Mouse (Mus musculus) hematopoietic stem cell, adult 5-6 weeks (primary cell): ENCODE data around the gene Slmap. TPM values are rescaled to one million over a fixed set of nuclear protein-coding genes. Genes with fewer than 3 reads are reported as not detected.
"Not testable (repeated sequence)": the region's sequence is repeated elsewhere in the genome, so short reads cannot be mapped to it uniquely, and the experiment has no call there.

Experiments
- ATAC-seq, 2 experiments: fragments of 125-278 bp in 1 of 2; replicated peaks in 1 of 2; 2 replicates each; pipeline ENCODE4 v1.8.0; 2016 to 2017; ENCODE audit warnings: inconsistent platforms in 2 of 2, mild to moderate bottlenecking in 2 of 2, moderate number of reproducible peaks in 2 of 2, low read depth in 1 of 2, moderate TSS enrichment in 1 of 2; ENCODE audit not compliant: low FRiP score in 2 of 2, poor library complexity in 2 of 2, severe bottlenecking in 2 of 2, insufficient read depth in 1 of 2, low TSS enrichment in 1 of 2
- total RNA-seq: library from RNA; stranded (forward); fragments of 172-1452, 232-1000 nt; gene quantifications from 2 replicates; pipeline ENCODE4 v1.2.3, GENCODE M21; 2017

The Slmap gene
- total RNA-seq, 1 experiment from 2014 or later = 63.6 TPM

DNA sequence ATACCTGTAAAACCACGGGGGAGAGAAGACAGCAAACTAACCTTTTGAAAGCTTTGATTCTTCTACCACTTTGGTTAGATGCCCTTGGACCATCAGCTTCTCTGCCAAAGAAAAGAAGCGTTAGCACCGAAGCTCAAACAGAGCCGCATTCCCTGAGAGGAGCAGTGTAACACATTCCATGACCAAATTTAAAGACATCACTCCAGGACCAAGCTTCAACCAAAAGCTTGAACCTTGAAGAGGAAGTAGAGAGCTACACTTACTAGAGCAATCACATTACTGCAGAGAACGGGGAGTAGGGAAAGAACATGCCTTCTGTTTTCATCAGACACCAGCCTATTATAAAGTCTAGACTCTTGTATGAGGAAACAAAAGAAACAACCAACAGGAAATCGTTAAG lies 92.2 kb downstream of the Slmap start:
- no peak for ATAC-seq

- ATAC-seq = no peak
Observed at GRCm38 (mm10) chr14:26441041-26441812, 93.5 kb downstream of the Slmap start.

GRCm38 (mm10) chr14:26439996-26440395 lies 94.7 kb downstream of the Slmap start:
- no peak for ATAC-seq

DNA sequence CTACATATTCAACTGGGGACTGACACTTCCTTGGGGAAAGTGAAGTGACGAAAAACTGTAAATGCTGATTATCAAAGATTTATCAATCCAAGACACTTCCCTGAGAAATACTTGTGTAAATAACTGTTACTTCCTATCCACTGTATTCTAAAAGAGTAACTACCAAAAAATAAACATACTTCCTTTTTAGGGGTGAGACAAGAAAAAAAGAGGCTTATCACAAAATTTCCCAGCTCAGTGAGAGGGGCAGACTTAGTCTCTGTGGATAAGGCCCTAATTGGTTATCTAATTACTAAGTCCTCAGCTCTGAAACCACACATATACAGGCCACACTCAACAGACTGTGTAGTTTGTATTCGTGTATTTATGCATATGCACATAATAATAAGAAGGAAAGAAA lies 97.0 kb downstream of the Slmap start:
- ATAC-seq = no peak

- no peak for ATAC-seq
Observed at GRCm38 (mm10) chr14:26436304-26436703, 98.4 kb downstream of the Slmap start.

GRCm38 (mm10) chr14:26432320-26432719 lies 102.4 kb downstream of the Slmap start:
- ATAC-seq = no peak

GRCm38 (mm10) chr14:26431919-26432318 lies 102.8 kb downstream of the Slmap start:
- no peak for ATAC-seq

DNA sequence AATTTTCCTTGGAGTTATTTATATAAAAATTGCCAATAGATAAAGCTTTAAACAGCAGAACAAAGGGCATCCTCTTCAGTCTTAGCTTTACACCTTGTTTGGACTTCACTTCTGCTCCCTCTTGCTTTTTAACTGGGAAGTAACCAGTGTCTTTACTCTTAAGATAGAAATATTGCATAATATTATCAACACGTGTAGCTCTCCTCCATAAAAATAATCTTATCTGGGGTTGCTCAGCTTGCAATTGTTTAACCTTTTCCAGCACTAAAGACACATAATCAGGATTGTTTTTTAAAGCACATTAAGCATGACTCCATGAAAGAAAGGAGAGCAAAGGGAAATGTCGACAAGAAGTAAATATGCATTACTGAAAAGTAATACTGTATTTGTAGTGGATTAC lies 114.5 kb downstream of the Slmap start:
- no peak for ATAC-seq

DNA sequence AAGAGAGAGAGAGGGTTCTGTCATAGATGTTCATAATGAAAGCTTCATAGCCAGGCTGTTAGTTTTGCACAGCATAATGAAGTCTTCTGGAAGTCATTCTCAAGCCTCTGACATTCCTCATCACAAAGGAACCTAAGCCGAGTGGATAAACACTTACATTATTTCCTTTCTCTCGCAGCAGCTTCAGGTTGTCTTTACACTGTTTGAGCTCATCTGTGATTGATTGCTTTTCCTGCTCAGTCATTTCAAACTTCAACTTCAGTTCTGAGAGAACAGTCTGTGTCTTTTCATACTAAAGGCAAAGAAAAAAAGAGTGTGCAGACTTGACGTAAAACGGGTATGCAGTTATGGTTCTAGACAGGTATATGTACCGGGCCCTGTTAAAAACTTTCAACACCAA lies 116.8 kb downstream of the Slmap start:
- ATAC-seq = no peak

DNA sequence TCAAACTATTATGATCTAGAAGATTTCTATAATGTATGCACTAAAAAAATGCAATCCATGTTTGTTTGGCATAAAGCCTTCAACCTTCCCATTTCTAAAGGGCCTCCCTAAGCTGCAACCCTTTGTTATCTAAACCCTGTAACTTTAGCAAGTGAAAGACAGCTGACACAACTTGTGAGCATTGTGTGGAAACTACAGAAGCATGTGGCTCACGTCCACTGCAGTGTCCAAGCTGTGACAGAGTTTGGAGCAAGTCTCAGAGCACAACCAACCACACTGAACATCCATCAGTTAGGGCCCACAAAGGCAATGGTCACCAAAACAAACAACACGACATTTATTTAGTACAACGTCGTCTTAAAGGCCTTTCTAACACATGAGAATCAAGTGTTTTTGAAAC lies 117.6 kb downstream of the Slmap start:
- no peak for ATAC-seq

GRCm38 (mm10) chr14:26413581-26413980 lies 121.2 kb downstream of the Slmap start:
- no peak for ATAC-seq

GRCm38 (mm10) chr14:26406746-26407145 lies 128.0 kb downstream of the Slmap start:
- ATAC-seq = no peak

- ATAC-seq = no peak
Observed at GRCm38 (mm10) chr14:26398508-26399160, 136.1 kb downstream of the Slmap start.

DNA sequence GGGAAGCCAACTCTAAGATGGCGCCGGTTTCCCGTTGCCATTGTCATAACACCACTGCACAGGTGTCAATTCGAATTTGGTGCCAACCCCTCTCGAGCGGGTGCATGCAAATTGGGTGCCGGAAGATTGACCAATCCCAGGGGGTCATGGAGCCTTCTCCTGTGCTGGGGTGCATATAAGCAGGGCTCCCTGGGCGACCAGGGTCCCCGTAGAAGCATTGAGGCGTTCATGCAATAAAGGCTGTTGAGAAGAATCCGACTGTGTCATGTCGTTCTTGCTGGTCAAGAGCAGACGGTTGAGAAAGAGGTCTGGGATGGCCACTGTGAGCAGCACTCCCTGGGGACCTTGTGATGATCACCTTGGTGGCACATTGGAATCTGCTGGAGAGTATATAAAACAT lies 142.9 kb downstream of the Slmap start:
- no peak for ATAC-seq

DNA sequence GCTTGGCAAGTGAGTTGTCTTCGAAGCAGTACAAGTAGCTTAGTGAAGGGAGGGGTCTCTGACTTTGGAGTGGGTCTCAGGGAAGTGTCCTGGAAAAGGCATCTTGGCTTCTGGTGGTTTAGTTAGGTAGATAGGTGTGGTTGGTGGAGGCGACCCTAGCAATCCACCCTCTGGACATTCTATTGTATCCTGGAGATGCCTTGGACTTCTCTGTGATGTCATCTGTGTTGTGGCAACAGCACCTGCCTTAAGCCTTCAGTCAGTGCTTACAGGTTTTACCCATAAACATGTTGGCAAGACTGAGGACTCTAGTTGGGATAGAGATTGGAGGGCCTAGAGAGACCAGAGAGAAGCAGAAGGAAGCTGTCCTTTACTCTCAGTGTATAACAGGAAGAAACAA lies 145.8 kb downstream of the Slmap start:
- not testable (repeated sequence) for ATAC-seq

- ATAC-seq = not testable (repeated sequence)
Observed at GRCm38 (mm10) chr14:26386999-26387398, 147.7 kb downstream of the Slmap start.

DNA sequence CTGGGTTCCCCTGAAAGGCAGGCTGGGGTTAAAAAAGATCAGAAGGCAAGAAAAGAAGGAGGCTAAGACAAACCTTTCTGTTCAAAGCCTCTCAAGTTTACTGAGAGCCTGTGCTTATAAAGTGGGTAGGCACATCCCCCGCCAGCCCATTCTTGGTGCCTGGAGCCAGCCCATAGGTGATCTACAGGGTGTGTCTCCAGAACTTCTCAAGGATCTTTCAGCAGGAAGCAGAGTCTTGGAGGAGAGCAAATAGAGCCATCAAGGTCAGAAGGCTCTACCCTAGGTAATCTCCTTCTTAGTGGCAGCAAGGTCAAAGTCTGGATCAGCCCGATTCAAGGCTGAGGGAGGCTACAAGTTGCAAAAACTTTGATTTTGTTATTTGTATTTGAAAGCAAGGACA lies 149.1 kb downstream of the Slmap start:
- ATAC-seq = not testable (repeated sequence)

DNA sequence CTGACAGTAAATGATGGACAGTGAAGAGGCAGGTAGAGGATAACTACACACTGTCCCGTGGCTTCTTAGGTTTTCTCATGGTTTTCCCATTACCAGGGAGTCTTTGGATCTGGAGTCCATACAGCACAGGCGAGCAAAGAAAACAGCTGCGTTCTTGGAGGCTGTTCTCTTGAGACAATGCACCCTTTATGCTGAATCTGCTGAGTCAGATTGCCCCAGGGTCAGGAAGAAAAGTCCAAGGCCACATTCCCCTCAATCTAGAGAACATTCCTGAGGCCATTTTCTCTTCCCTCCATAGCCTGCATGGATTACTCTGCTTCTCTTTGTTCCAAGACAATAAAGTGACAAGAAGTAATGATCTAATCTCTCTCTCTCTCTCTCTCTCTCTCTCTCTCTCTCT lies 155.7 kb downstream of the Slmap start:
- ATAC-seq = no peak

DNA sequence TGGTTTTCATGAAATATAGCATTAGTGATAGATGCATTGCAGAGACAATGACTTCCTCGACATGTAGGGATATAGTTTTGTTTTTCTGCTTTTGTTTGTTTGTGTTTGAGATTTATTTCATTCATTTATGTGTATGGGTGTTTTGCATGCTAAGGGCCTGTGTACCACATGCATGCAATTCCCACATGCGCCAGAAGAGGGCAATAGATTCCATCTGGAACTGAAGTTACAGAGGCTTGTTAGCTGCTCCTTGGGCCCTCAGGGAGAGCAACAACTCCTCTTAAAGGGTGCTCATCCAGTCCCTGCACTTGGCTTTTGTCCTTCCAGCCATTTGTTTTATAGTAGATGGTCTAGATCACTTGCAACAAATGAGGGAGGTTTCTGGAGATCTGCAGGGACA lies 158.1 kb downstream of the Slmap start:
- ATAC-seq = 0 out of 4 replicates have a peak, but pooled peaks have one; percentile 42 to 49
